ENCODE assay signal across 7 mouse cellular contexts in genomic region chr2:92459921-92460707, GRCm38 (mm10). TPM values are rescaled to one million over a fixed set of nuclear protein-coding genes. Genes with fewer than 3 reads are reported as not detected.
A peak's percentile ranks its signal among the peaks of the same experiment; 100 is the strongest.
DNase-seq lines count a peak whose midpoint lies in the region; ATAC-seq and TF ChIP-seq lines count a peak whose summit lies in the region.

Gene Slc35c1 (minus strand): TSS chr2:92460538.

- TF ChIP-seq CTCF in G1E (IDR thresholded peaks at IDR 0.05; ENCODE audit: low read depth, low read length), result no peak

- peaks cover 78% of the 10 kb centered on the region for H3K4me1 ChIP-seq in G1E (ENCODE audit: insufficient read depth, low read depth, low read length)
- H3K4me1 ChIP-seq in forebrain, embryonic 15.5 days, result peaks cover 44% of the 10 kb centered on the region
- peaks cover 41% of the 10 kb centered on the region for H3K4me1 ChIP-seq in hindbrain, embryonic 16.5 days (ENCODE audit: control insufficient read depth, insufficient read depth, low read depth, low read length)
- peaks cover 22% of the 10 kb centered on the region; the same call in 1 of the 2 replicates for H3K4me1 ChIP-seq in stomach, embryonic 14.5 days (ENCODE audit: control insufficient read depth, insufficient read depth, low read length)

- no peak for ATAC-seq in G1E (ENCODE audit: extremely low read depth, insufficient number of reproducible peaks, low FRiP score, poor library complexity, severe bottlenecking)
- peak; percentile 34; the same call in 1 of the 2 replicates for ATAC-seq in forebrain, embryonic 15.5 days (replicated peaks)
- peak; percentile 55; the same call in 1 of the 2 replicates for ATAC-seq in hindbrain, embryonic 16.5 days
- ATAC-seq in megakaryocyte progenitor cell, adult 5-6 weeks (replicated peaks; ENCODE audit: poor library complexity), result peak; percentile 33
- no peak for ATAC-seq in stomach, embryonic 14.5 days (ENCODE audit: insufficient number of reproducible peaks, insufficient read depth, low FRiP score, low read depth)

- peak within 1 kb of the TSS; percentile 82 for H3K4me3 ChIP-seq in G1E (ENCODE audit: low read depth, low read length)
- peak within 1 kb of the TSS; percentile 70 for H3K4me3 ChIP-seq in forebrain, embryonic 15.5 days
- H3K4me3 ChIP-seq in hindbrain, embryonic 16.5 days (ENCODE audit: low read length), result peak within 1 kb of the TSS; percentile 54
- H3K4me3 ChIP-seq in stomach, embryonic 14.5 days (ENCODE audit: low read depth, low read length), result peak within 1 kb of the TSS; percentile 80

- no peaks in the 10 kb centered on the region for H3K9me3 ChIP-seq in G1E (replicated peaks)
- no peaks in the 10 kb centered on the region for H3K9me3 ChIP-seq in forebrain, embryonic 15.5 days
- no peaks in the 10 kb centered on the region for H3K9me3 ChIP-seq in hindbrain, embryonic 16.5 days (ENCODE audit: control insufficient read depth, low read length)
- H3K9me3 ChIP-seq in stomach, embryonic 14.5 days (ENCODE audit: control insufficient read depth, low read depth, low read length), result no peaks in the 10 kb centered on the region

- peaks cover 36% of the 10 kb centered on the region for H3K36me3 ChIP-seq in G1E (replicated peaks)
- H3K36me3 ChIP-seq in forebrain, embryonic 15.5 days, result no peaks in the 10 kb centered on the region
- H3K36me3 ChIP-seq in hindbrain, embryonic 16.5 days (ENCODE audit: control insufficient read depth, insufficient read depth, low read length), result no peaks in the 10 kb centered on the region
- H3K36me3 ChIP-seq in stomach, embryonic 14.5 days (ENCODE audit: control insufficient read depth, insufficient read depth, low read length), result no peaks in the 10 kb centered on the region

- WGBS in forebrain, embryonic 15.5 days, result 1% methylated on average over 34 of the region's 34 CpGs
- under 1% methylated on average over 34 of the region's 34 CpGs for WGBS in hindbrain, embryonic 16.5 days
- 3% methylated on average over 34 of the region's 34 CpGs for WGBS in stomach, embryonic 14.5 days

- intact Hi-C loops in left cerebral cortex, postnatal 36 days (cut with DNase I), result no loop called here

- peak within 1 kb of the TSS; percentile 63 for H3K9ac ChIP-seq in forebrain, embryonic 15.5 days (replicated peaks)
- H3K9ac ChIP-seq in hindbrain, embryonic 16.5 days (ENCODE audit: low read depth, low read length), result peak within 1 kb of the TSS; percentile 54
- peak within 1 kb of the TSS; percentile 80 for H3K9ac ChIP-seq in stomach, embryonic 14.5 days (replicated peaks; ENCODE audit: low read depth, low read length)

- DNase-seq in G1E (ENCODE audit: low spot score), result peak; percentile 28
- peak; percentile 36 for DNase-seq in adrenal gland, postnatal 25 days
- DNase-seq in left cerebral cortex, postnatal 36 days (ENCODE audit: low spot score in 2 of 2), result peak; percentile 23 to 42

- peaks cover 12% of the 10 kb centered on the region for H3K27me3 ChIP-seq in G1E (ENCODE audit: insufficient read depth, low read length)
- H3K27me3 ChIP-seq in forebrain, embryonic 15.5 days, result peaks cover 5% of the 10 kb centered on the region; the same call in 1 of the 2 replicates
- H3K27me3 ChIP-seq in hindbrain, embryonic 16.5 days (replicated peaks; ENCODE audit: control insufficient read depth, insufficient read depth, low read length), result no peaks in the 10 kb centered on the region
- peaks cover 5% of the 10 kb centered on the region; the same call in 1 of the 2 replicates for H3K27me3 ChIP-seq in stomach, embryonic 14.5 days (ENCODE audit: control insufficient read depth, insufficient read depth, low read length)

- peak within 1 kb of the TSS; percentile 84 for H3K4me2 ChIP-seq in forebrain, embryonic 15.5 days (replicated peaks)
- peak within 1 kb of the TSS; percentile 95 for H3K4me2 ChIP-seq in hindbrain, embryonic 16.5 days (ENCODE audit: low read length)
- peak within 1 kb of the TSS; percentile 81 for H3K4me2 ChIP-seq in stomach, embryonic 14.5 days (replicated peaks; ENCODE audit: low read depth, low read length)

- H3K27ac ChIP-seq in forebrain, embryonic 15.5 days (replicated peaks), result peak within 1 kb of the TSS; percentile 48; the same call in 1 of the 2 replicates
- peak within 1 kb of the TSS; percentile 24 for H3K27ac ChIP-seq in hindbrain, embryonic 16.5 days (ENCODE audit: low read depth, low read length)
- no peak within 1 kb of the TSS; the same call in 1 of the 2 replicates for H3K27ac ChIP-seq in stomach, embryonic 14.5 days (ENCODE audit: low read length)

RNA-seq across cellular contexts. Expression of gene Slc35c1, which starts in this region (rescaled TPM):
- total RNA-seq in G1E (2014; fragmentation: Nextera tagmentation), result 40.5 and 43.2 TPM in 2 replicates
- 8.9 and 11.4 TPM in 2 replicates for total RNA-seq in G1E (2017)
- 25.1 and 31.2 TPM in 2 replicates for polyA plus RNA-seq in G1E (2012)
- total RNA-seq in adrenal gland, postnatal 25 days (2021), result 24.0 and 28.2 TPM in 2 replicates
- polyA plus RNA-seq in forebrain, embryonic 15.5 days (2015; fragmentation: Nextera tagmentation; extraction: Ambion mirVana), result 9.7 and 10.9 TPM in 2 replicates
- polyA plus RNA-seq in hindbrain, embryonic 16.5 days (2015; fragmentation: Nextera tagmentation; extraction: Ambion mirVana), result 18.9 and 20.7 TPM in 2 replicates
- 10 to 100 TPM; 17.0 to 18.4 TPM for total RNA-seq in left cerebral cortex, postnatal 36 days (2021)
- total RNA-seq in megakaryocyte progenitor cell, adult 5-6 weeks (2015), result 62.3 and 76.4 TPM in 2 replicates
- total RNA-seq in megakaryocyte progenitor cell, adult 5-6 weeks (2017), result 16.5 and 19.3 TPM in 2 replicates
- 19.2 and 21.7 TPM in 2 replicates for polyA plus RNA-seq in stomach, embryonic 14.5 days (2014; fragmentation: Nextera tagmentation; extraction: Ambion mirVana)

Comparison
In these comparisons a context has a peak if more than half of its experiments do, and no peak if none do; other contexts are left out.
1. ATAC-seq: peak in forebrain, embryonic 15.5 days (single experiment), hindbrain, embryonic 16.5 days (single experiment) and megakaryocyte progenitor cell, adult 5-6 weeks (single experiment); none in G1E (single experiment) and stomach, embryonic 14.5 days (single experiment).
2. Peak in every context shown above with its lines, with median percentiles within 50 percentile points of each other: DNase-seq, H3K4me3 ChIP-seq, H3K4me2 ChIP-seq and H3K9ac ChIP-seq.